Mouse (Mus musculus): ENCODE results near the gene Smg9. TPM values are rescaled to one million over a fixed set of nuclear protein-coding genes. Genes with fewer than 3 reads are reported as not detected.

Gene Smg9
- polyA plus RNA-seq, 1 experiment: 55.7 TPM

DNA sequence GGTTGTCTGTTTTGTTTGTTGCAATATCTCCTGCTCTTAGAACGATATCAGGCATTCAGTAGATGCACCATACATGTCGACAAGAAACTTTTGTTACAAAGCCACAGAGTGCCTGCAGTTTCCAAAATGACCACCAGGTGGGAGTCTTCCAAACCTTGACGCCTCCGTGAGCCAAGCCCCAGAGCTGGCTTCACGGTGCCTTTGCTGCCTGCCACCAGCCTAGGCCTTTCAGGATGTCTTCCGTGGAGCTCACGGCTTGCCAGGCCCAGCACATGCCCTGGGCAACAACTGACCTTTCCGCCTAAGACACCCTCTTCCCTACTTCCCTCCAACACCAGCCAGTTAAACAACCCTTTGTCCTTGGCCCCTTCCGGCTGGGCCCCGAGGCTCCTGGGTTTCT is 34.6 kb upstream of the Smg9 start:
- 21% methylated on average over 10 of the region's 10 CpGs for WGBS
- H3K27me3 ChIP-seq (ENCODE audit: control insufficient read depth, insufficient read depth, low read length): no peaks in the 10 kb centered on the region
- H3K4me3 ChIP-seq (ENCODE audit: extremely low read depth, insufficient read depth, insufficient read length): no peak overlapping the region
- H3K27ac ChIP-seq (ENCODE audit: insufficient read depth, low read length): no peak overlapping the region
- no peaks in the 10 kb centered on the region for H3K36me3 ChIP-seq (ENCODE audit: control insufficient read depth, insufficient read depth, low read length)
- TF ChIP-seq CTCF (IDR thresholded peaks at IDR 0.05; ENCODE audit: extremely low read depth, insufficient read depth, insufficient read length, insufficient replicate concordance) (peak; percentile 89), POLR2A (IDR thresholded peaks at IDR 0.05; ENCODE audit: low read depth, low read length) (no peak)
- H3K4me1 ChIP-seq (ENCODE audit: control insufficient read depth, insufficient read depth, insufficient read length): peaks cover 8% of the 10 kb centered on the region; the same call in 1 of the 2 replicates
- DNase-seq (ENCODE audit: low read depth in 1 of 2, low spot score in 2 of 2): peak; percentile 77 to 81

DNA sequence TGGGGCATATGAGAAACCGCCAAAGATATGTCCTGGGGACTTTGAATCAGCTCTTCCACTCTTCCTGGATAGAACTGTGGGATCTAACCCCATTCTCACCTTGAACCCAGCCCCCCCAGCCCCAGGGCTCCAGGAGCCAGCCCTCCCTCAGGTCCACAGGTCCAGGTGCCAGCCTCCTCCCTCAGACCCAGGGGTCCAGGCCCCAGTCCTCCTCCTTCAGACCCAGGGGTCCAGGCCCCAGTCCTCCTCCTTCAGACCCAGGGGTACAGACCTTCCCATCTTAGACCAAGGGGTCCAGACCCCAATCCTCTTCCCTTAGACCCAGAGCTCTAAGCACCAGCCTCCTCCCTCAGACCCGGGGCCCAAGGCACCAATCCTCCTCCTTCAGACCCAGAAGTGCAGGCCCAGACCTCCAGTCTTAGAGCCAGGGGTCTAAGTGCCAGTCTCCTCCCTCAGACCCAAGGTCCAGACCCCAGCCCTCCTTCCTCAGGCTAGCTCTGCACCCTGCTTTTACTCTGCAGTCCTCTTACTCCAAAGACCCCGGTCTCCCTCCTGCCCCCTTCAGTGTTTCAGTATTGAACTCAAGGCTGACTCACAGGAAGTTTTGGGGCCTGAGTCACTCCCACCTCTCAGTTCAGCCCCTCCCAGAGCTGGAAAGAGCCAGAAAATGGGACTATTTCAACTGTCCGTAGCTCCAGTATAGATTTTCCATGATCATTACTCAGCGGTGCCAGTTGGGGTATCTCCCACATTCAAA is 34.0 kb upstream of the Smg9 start:
- Histone ChIP-seq H3K27ac (ENCODE audit: insufficient read depth, low read length) (no peak overlapping the region; the same call in 1 of the 2 replicates), H3K36me3 (ENCODE audit: control insufficient read depth, insufficient read depth, low read length) (no peaks in the 10 kb centered on the region), H3K27me3 (ENCODE audit: control insufficient read depth, insufficient read depth, low read length) (no peaks in the 10 kb centered on the region), H3K4me1 (ENCODE audit: control insufficient read depth, insufficient read depth, insufficient read length) (peaks cover 14% of the 10 kb centered on the region; the same call in 1 of the 2 replicates), H3K4me3 (ENCODE audit: extremely low read depth, insufficient read depth, insufficient read length) (no peak overlapping the region)
- WGBS: 71% methylated on average over 5 of the region's 5 CpGs
- TF ChIP-seq CTCF (IDR thresholded peaks at IDR 0.05; ENCODE audit: extremely low read depth, insufficient read depth, insufficient read length, insufficient replicate concordance) (no peak), POLR2A (IDR thresholded peaks at IDR 0.05; ENCODE audit: low read depth, low read length) (no peak)
- DNase-seq (ENCODE audit: low read depth in 1 of 2, low spot score in 2 of 2): no peak

DNA sequence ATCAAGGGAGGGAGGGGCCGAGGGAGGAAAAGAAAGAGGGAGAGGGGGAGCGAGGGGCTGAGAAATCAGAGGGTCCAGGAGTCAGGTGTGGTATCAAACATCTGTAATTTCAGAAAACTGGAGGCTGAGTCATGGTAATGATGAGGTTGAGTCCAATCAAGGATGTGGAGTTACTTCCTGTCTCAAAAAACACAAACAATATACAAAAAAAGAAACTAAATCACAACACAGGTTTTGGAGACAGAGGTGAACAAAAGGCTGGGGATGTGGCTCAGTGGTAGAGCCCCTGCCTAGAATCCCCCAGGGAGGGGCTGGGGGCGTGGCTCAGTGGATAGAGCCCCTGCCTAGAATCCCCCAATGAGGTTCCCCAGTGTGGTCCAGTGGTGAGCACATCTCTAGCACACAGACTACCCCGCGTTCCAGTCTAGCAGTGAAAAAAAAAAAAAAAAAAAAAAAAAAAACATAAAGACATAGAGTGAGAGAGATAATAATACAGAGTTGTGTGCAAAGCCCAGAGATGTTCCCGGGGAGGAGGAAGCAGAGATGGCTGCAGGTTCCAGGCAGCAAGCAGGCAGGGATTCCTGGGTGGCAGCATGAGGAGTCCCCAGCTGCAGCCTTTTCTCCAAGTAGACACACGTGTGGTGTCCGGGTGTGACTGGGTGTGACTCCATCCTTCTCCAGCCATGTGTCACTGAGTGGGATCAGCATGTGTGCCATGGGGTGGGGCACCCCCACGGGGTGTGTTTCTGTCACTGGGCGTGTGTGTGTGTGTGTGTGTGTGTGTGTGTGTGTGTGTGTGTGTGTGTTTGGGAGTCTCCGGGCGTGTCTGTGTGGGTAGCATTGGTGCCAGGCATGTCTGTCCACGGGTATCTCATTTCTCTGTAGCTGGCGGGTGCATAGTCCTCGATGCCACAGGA is 32.4 kb upstream of the Smg9 start:
- no peak for TF ChIP-seq CTCF (IDR thresholded peaks at IDR 0.05; ENCODE audit: extremely low read depth, insufficient read depth, insufficient read length, insufficient replicate concordance)
- TF ChIP-seq POLR2A (IDR thresholded peaks at IDR 0.05; ENCODE audit: low read depth, low read length): no peak
- no peaks in the 10 kb centered on the region for H3K27me3 ChIP-seq (ENCODE audit: control insufficient read depth, insufficient read depth, low read length)
- 74% methylated on average over 15 of the region's 15 CpGs for WGBS
- no peak overlapping the region for H3K4me3 ChIP-seq (ENCODE audit: extremely low read depth, insufficient read depth, insufficient read length)
- DNase-seq (ENCODE audit: low read depth in 1 of 2, low spot score in 2 of 2): no peak
- no peaks in the 10 kb centered on the region for H3K36me3 ChIP-seq (ENCODE audit: control insufficient read depth, insufficient read depth, low read length)
- H3K4me1 ChIP-seq (ENCODE audit: control insufficient read depth, insufficient read depth, insufficient read length): peaks cover 14% of the 10 kb centered on the region; the same call in 1 of the 2 replicates
- no peak overlapping the region for H3K27ac ChIP-seq (ENCODE audit: insufficient read depth, low read length)

DNA sequence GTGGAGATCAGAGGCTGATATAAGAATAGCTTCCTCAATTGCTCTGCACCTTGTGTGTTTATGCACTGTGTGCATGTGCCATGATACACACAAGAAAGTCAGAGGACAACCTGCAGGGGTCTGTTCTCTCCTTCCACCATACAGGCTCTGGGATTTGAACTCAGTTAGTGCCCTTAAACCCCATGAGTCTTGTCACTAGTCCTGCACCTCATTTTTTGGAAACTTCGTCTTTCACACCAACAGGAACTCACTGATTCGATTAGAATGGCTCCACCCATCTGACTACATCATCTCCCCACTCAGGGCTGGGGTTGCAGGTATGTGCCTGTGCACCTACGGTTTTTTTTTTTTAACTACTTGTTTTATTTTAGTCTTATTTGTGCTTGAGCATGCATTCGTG is 31.2 kb upstream of the Smg9 start:
- Histone ChIP-seq H3K36me3 (ENCODE audit: control insufficient read depth, insufficient read depth, low read length) (no peaks in the 10 kb centered on the region), H3K27me3 (ENCODE audit: control insufficient read depth, insufficient read depth, low read length) (no peaks in the 10 kb centered on the region), H3K27ac (ENCODE audit: insufficient read depth, low read length) (no peak overlapping the region), H3K4me3 (ENCODE audit: extremely low read depth, insufficient read depth, insufficient read length) (no peak overlapping the region), H3K4me1 (ENCODE audit: control insufficient read depth, insufficient read depth, insufficient read length) (peaks cover 21% of the 10 kb centered on the region; the same call in 1 of the 2 replicates)
- WGBS: 32% methylated on average over 4 of the region's 4 CpGs
- TF ChIP-seq POLR2A (IDR thresholded peaks at IDR 0.05; ENCODE audit: low read depth, low read length) (no peak), CTCF (IDR thresholded peaks at IDR 0.05; ENCODE audit: extremely low read depth, insufficient read depth, insufficient read length, insufficient replicate concordance) (no peak)
- no peak for DNase-seq (ENCODE audit: low read depth in 1 of 2, low spot score in 2 of 2)

- Histone ChIP-seq H3K27me3 (ENCODE audit: control insufficient read depth, insufficient read depth, low read length) (no peaks in the 10 kb centered on the region), H3K4me1 (ENCODE audit: control insufficient read depth, insufficient read depth, insufficient read length) (peaks cover 27% of the 10 kb centered on the region; the same call in 1 of the 2 replicates), H3K36me3 (ENCODE audit: control insufficient read depth, insufficient read depth, low read length) (no peaks in the 10 kb centered on the region), H3K4me3 (ENCODE audit: extremely low read depth, insufficient read depth, insufficient read length) (no peak overlapping the region), H3K27ac (ENCODE audit: insufficient read depth, low read length) (peak overlapping the region; percentile 93)
- no peak for DNase-seq (ENCODE audit: low read depth in 1 of 2, low spot score in 2 of 2)
- 72% methylated on average over 7 of the region's 7 CpGs for WGBS
- TF ChIP-seq POLR2A (IDR thresholded peaks at IDR 0.05; ENCODE audit: low read depth, low read length) (no peak), CTCF (IDR thresholded peaks at IDR 0.05; ENCODE audit: extremely low read depth, insufficient read depth, insufficient read length, insufficient replicate concordance) (no peak)
These were observed 30.5 kb upstream of the Smg9 start for GRCm38 (mm10) chr7:24368946-24369345.

GRCm38 (mm10) chr7:24369731-24370541 is 29.5 kb upstream of the Smg9 start, which contains the start of gene Kcnn4:
Kcnn4 (plus strand) TSS chr7:24370263.
- TF ChIP-seq CTCF (IDR thresholded peaks at IDR 0.05; ENCODE audit: extremely low read depth, insufficient read depth, insufficient read length, insufficient replicate concordance) (no peak), POLR2A (IDR thresholded peaks at IDR 0.05; ENCODE audit: low read depth, low read length) (peak; percentile 43)
- H3K4me3 ChIP-seq (ENCODE audit: extremely low read depth, insufficient read depth, insufficient read length): peak within 1 kb of the TSS; percentile 59
- DNase-seq (ENCODE audit: low read depth in 1 of 2, low spot score in 2 of 2): peak; percentile 46 to 68
- H3K27ac ChIP-seq (ENCODE audit: insufficient read depth, low read length): peak within 1 kb of the TSS; percentile 93
- peaks cover 30% of the 10 kb centered on the region; the same call in 1 of the 2 replicates for H3K4me1 ChIP-seq (ENCODE audit: control insufficient read depth, insufficient read depth, insufficient read length)
- 4% methylated on average over 23 of the region's 23 CpGs for WGBS
- H3K27me3 ChIP-seq (ENCODE audit: control insufficient read depth, insufficient read depth, low read length): no peaks in the 10 kb centered on the region
- H3K36me3 ChIP-seq (ENCODE audit: control insufficient read depth, insufficient read depth, low read length): no peaks in the 10 kb centered on the region

All from spleen, adult 2 months (tissue).